Mouse (Mus musculus) thymus, postnatal 14 days (tissue): ENCODE data around the gene Oprl1.

Source experiments
- DNase-seq: peaks from one replicate; pipeline ENCODE4 v3.0.0; 2021

Oprl1 gene

DNA sequence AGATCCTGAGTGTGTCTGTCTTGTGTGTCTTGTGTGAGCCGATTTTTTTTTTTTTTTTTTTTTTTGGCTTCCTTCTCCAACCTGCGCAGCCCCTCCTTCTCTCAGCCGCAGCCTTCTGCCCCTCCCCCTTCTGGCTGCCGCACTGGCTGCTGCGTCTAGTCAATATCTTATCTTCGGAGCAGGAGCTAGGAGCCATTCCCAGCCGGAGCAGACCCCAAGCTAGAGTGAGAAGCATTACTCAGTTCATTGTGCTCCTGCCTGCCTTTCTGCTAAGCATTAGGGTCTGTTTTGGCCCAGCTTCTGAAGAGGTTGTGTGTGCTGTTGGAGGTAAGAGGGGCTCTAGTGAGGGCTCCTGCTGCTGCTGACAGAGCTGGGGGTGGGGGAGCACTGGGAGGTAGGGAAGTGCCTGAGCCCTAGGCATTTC lies at the start of gene Oprl1:
Gene Oprl1 (plus strand): TSS at position 114 of the 424 bp plus-strand sequence.
- DNase-seq, result peak; percentile 41

DNA sequence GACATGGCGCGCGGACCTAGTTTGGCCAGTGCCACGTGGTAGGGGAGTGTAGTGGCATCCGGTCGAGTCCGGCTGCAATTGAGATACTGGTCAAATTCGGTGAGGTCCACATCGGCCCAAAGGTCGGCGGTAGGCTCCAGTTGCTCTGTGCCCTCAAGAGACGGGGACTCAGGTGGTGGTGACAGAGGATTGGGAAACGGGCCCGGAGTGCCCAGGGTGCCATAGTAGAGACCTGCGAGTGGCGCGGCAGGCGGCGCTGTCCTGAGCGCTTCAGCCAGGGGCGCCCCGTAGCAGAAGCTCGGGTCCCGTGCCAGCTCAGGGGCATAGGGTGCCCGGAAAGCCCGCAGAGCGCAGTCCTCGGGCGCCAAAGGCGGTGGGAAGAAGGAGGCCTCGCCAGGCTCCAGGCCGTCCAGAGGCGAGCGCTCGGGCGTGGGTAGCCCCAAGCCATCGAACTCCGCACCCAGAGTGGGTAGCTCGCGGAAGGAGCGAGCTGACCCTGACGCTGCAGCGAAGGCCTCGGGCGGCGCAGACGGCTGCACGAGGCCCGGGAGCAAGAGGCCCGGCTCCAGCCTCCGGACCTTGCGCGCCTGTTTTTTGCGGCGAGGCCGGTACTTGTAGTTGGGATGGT lies 44.4 kb upstream of the Oprl1 start:
- no peak for DNase-seq

DNA sequence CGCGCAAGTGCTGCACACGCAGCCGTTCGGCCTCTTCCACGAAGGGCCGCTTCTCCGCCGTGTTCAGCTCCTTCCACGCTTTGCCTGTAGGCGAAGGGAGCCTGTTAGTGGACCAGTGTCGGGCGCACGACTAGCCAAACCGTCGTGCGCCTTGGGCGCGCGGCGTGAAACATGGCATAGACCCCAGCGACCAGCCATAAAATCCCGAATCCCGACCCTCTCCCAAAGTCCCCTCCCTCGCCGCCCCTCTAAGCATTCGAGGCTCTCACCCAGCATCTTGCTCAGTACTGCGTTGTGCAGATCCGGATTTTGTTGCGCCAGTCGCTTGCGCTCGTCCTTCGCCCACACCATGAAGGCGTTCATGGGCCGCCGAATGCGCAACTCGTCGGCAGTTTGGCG lies 43.9 kb upstream of the Oprl1 start:
- no peak for DNase-seq

DNA sequence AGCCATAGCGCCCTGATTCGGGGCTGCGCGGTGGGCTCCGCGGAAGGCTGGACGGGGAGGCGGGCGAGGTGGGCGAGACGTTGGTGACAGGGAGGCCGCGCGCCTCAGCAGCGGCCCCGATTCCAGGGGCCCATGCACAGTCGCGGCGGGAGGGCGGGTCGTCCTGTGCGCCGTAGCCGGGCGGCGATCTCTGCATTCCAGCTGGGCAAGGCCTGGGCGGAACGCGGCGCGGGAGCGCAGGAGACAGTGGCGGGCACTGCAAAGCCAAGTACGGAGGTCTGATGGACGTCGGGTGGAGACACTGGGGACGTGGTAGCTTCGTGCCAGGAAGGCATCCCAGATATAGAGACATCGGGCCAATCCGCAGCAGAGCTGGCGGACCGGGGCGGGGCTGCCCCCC lies 43.5 kb upstream of the Oprl1 start, which contains the start of gene Sox18:
Gene Sox18 (minus strand): TSS at position 315 of the 400 bp plus-strand sequence.
- no peak for DNase-seq

DNA sequence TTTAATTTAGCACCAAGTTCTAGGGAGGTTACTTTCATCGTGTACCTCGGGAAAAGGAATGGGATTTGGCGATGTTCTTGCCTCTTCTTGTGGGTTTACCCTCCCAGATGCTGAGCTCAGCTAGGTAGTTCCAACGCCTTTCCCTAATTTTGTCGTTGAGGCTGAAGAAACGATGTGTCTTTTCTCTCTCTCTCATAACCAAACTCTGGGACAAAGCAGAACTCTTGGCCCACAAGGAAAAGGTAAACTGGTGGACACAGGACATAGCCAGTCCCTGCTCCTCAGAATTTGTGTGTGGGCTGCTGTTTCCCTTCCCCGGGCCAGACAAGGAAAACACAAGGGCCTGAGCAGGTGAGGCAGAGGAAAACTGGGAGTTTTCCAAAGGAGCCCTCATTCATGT lies 42.8 kb upstream of the Oprl1 start:
- DNase-seq, result no peak

DNA sequence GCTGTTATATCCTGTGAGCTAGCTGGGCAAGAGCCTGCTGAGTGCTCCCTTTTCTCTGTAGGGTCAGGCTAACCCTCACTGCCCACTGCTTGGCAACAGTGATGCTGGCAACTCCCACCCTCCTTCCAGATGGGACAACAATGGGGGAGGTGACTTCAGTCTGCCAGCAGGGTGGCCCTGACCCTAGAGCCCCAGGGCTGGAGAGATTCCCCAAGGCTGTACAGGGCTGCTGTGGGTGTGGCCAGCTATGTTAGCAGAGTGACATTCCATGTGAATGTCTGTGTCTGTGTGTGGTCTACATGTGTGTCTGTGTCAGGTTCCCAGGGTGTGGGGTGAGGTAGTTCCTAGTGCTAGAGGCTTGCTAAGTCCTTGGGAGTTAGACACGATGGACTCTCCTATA lies 41.3 kb upstream of the Oprl1 start:
- DNase-seq, result no peak

DNA sequence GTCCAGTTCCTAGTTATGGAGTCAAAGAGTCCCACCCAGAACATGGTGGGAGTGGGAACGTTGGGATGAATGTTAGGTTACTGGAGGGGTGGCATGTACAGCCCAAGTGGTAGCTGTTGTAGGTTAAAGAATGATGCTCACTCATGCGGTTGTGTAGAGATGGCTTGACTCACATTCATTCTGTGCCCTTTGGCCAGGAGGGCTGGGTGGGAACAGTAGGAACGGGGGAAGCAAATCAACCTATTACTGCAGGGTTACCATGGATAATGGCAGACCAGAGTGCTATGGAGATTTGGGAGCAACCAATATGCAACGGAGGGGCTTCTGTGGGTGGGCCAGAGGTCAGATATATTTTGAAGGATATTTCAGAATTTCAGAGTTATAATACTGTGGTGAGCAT lies 39.9 kb upstream of the Oprl1 start:
- DNase-seq, result no peak

DNA sequence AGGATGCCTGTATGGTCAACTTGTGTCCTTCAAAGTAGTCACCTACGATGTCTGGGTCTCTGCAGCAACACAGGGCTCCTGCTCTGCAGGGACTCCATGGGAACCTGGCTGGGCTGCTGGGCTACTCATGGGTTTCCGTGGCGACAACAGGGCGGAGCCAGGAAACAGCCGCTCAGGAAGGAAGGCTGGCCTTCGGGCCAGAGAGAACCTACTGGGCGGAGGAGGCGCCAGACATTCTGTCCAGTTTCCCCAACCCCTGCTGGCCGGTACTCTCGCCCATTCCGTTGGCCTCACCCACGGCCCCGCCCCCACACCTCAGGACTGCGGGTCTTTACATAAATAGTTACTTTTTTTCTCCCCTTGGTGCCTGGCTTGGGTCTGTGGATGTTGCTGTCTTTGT lies 39.4 kb upstream of the Oprl1 start:
- no peak for DNase-seq

DNA sequence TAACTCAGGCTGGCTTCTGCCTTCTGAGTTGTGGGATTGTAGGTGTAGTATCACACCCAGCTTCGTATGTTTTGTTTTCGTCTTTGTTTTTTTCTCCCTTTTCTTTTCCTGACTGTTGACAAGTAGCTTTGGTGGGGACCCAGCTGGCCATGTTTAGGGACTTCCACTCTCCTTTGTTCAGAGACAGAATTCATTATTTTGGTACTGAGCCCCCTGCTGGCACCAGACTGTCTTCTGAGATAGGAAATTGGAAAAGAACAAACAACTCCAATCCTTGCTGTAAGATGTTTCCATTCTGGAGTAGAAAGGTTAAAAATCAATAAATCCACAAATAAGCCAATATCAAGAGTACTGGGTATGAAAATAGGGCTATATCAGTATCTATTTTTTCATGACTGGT lies 38.4 kb upstream of the Oprl1 start:
- DNase-seq, result no peak

DNA sequence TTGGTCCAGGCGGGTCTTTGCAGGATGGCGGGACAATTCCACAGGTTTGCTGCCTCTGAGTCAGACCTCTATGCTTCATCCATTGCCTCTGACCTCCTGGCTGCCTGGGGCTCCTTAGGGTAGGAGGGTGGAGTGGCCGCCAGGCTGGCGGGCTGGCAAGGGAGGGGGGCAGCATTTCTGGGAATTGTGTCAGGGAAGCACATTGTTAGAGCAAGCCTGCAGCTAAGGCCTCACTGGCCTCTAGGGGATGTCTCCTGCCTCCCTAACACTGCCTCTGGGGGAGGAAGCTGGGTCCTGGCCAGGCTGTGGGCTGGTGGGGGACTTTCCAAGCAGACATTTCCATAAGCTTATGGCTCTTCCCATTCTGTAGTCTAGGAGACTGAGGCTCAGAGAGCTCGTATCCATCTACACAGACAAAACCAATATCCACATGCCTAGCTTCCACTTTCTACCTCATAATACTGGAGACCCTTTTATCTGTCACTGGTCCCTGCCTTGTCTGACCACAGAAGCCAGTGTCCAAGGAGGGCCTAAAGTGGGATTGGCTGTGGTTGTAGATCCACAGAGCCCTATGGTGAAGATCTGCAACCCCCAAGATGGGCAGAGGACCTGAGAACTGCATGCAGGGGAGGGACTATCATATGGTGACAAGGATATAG lies 37.6 kb upstream of the Oprl1 start:
- DNase-seq, result no peak

DNA sequence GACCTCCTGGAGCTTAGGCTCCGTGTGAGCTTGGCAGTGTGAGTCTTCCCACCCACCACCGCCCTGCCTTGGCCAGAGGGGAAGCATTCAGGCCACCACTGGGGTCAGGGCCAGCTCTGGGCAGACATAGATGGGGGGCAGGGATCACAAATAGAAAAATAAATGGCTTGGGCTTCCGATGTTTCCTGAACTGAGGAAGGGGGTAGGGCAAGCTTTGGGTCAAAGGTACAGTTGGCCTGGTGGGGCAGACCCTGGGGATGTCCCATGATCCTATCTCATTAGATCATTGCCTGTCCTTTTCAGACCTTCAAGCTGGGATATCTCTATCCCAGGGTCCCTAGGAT lies 37.1 kb upstream of the Oprl1 start:
- no peak for DNase-seq

DNA sequence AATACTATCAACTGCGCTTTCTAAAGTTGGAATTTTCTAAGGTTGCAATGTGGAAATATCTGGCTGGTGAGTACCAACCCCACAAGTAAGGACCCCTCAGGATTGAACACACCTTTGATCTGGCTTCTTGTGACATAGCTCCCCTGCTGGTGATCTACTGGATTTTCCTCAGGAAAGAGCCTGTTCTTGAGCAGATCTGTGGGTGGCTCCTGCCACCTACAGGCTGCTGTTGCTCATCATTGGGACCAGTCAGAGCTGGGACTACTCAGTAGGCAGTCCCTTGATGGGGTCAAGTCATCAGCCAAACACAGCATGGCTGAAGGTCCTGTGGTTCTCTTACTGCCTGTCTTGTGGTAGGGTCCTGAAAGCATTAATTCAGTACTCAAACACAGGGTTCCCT lies 36.0 kb upstream of the Oprl1 start:
- peak; percentile 78 for DNase-seq

DNA sequence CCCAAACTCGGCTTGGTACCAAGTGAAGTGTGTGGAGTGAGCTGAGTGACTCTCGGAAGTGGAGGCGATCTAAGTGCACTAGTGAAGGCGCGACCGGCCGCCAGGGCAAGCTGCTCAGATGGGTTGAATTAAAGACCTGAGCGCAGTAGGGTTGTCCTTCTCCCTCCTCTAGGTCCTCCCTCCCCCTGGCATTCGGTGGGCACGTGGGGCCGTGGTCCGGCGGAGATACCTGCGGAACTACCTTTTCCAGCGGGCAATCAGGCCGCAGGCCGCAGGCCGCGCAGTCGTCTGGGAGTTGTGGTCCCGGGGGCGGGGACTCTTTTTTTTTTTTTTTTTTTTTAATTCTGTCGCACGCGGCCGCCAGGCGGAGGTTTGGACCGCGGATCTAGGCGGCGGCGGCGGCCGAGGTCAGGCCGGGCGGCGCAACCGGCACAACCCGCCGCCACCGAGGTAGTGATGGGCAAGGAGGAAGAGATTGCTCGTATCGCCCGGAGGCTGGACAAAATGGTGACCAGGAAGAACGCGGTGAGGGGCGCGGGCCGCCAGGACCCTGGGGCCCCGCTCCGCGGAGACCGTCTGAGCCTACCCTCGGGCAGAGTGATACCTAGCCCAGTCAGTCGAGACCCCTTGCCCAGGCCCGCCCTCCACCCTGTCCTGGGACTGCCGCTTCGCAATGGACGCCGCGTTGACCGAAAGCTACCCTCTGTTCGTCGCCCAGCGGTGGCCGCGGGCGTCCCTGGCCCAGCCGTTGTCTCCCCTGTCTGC lies 34.7 kb upstream of the Oprl1 start, which contains the start of gene Tcea2:
Gene Tcea2 (plus strand): TSS at position 360 of the 765 bp plus-strand sequence.
- DNase-seq, result peak; percentile 70

DNA sequence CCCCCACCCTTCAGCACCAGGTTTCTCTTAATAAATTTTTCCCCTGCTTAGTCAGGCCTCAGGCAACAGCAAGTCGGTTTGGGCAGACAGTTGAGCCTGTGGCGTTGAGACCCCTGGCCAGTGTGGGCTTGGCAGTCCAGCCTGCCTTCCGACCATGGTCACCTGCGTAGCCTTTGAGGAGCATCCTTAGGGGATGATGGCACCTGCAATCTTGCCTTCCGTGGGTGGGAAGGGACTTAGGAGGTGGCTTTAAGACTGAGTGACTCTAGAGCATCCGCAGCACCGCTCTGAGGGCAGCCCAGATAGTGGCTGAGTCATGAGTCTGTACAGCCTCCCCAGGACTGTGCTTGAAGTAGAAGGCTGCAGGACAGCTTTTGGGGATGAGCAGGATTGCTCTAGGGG lies 34.1 kb upstream of the Oprl1 start:
- DNase-seq, result no peak

DNA sequence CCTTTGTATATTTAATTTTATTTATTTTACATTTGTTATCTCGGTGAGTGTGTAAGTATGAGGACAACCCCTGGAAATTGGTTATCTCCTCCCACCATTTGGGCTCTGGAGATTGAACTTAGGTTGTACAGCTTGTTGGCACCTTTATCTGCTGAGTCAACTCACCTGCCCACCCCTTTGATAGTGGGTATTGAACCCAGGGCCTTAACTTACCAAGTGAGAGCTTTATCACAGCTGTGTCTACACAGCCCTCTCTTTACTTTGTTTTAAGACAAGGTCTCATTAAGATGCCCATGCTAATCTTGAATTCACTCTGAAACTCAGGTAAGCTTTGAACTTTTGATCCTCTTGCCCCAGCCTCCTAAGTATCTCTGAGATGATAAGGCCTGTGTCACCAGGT lies 32.8 kb upstream of the Oprl1 start:
- DNase-seq, result no peak

DNA sequence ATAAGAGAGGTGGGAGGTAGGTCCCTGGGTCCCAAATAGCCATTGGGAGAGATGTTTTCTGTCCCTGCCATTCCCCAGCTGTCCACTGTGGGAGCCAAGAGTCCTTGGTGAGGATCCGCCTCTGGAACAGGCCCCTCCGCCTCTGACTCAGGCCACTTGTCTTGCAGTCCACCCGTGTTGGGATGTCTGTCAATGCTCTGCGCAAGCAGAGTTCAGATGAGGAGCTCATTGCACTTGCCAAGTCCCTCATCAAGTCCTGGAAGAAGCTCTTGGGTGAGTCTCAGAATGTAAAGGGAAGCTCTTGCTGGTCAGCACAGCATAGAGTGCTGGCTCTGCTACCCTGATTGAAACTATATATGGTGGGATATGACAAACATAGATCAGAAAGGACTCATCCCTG lies 31.4 kb upstream of the Oprl1 start:
- no peak for DNase-seq

DNA sequence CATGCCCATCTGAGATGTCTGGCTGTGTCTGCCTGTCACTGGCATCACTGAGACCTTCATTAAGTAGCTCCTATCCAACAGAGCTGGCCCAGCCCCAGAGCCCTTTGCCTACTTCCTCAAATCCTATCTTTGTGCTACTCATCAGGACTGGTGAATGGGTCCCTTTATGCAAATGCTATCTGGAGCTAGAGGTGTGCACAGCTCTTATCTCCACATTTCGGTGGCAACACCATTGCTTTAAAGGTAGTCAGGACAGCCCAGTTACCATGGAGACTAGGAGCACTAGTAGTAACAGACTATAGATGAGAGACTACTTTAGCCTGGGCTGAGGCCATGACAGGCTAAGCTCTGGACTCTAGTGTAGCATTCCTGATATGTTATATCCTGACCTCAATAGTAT lies 30.1 kb upstream of the Oprl1 start:
- no peak for DNase-seq

DNA sequence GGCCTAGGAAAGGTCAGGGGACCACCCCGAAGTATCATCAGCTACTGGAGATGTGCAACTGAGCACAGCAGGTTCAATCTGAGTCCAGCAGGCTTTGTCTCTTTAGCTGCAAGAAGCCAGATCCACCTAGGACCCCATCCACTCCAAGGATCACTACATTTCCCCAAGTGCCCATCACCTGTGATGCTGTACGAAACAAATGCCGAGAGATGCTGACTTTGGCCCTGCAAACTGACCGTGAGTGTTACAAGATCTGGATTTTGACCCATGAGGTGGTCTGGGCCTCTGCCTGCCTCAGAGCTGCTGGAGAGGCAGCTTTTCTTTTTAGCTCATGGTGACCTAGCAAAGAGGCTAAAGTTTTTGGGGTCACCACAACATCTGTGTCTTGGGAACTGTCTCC lies 29.1 kb upstream of the Oprl1 start:
- no peak for DNase-seq

DNA sequence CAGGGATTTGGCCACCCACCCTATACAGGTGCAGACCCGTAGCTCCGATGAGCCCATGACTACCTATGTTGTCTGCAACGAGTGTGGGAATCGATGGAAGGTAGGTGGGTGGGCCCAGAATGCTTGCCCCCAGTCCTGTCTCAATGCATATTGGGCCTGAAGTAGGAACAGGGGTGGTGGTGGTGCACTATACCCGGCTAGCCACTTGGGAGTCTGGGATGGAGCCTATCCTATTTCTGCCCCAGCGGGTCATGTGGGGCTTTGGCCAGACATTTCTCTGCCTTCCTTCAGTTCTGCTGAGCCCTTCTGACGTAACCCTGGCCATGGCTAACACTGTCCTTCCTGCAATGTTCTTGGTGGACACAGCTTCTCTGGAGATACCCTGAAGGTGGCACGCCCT lies 27.2 kb upstream of the Oprl1 start:
- no peak for DNase-seq

DNA sequence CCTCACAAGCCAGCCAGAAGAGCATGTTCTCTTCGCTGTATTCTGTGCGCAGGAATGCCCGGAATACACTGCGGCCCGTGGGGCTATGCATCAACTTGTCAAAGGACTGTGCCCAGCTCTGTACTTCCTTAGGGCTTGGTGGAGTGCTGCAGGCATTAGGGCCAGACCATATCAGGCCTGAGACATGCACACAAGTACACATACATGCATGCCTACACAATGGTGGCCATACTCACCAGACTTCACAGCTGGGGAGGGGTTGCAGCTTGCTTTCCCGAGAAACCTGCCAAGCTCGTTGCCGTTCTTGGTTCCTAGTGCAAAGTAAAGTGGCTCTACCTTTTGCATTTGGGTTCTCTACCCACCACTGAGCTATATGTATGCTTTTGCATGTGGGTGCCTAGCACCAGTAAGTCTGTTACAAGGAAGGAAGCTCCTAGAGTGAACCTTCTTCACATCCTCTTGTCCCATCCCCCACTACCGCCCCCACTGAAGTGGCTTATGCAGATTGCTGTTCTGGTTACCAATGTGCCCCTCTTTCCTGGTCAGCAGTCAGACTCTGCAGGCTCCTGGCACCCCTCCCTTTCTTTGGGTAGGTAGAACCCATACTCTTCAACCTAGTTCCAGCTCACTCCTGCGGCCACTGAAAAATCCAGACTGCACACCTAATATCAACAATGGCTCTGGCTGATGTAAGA lies 25.2 kb upstream of the Oprl1 start:
- peak; percentile 45 for DNase-seq

DNA sequence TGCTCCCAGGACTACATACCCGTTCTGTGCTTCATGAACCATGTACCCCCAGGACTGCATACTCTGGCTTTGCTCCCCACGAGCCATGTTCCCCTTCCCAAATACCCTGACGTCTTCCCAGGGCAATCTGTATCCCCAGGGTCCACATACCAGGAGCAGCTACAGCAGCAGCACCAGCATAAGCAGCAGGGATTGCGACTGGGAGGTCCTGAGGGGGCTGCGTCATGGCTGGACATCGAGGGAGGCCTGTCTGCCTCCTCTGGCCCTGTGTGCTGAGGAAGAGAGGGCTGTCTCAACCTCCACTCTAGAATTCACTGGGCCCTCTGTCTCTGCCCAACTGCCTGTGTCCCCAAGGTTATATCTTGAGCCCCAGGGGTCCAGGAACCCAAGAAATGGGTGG lies 23.7 kb upstream of the Oprl1 start:
- DNase-seq, result no peak

DNA sequence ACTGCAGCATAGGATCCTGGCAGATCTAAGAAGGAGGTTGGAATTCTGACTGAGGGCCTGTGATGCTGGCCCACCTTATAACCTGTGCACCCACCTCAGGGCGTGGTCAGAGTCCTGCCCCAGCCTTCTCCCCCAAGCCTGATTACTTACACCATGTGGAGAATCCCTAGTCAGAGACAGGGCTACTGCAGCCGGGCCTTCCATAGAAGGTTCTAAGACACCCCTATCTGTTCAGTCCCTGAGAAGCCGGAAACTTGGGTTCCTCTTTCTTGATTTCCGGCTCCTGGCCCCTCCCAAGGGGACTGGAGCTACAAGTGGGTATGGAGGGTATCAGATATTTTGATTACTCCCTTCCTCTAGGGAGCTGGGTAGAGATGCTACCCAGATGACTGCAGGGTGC lies 23.2 kb upstream of the Oprl1 start:
- DNase-seq, result peak; percentile 53

DNA sequence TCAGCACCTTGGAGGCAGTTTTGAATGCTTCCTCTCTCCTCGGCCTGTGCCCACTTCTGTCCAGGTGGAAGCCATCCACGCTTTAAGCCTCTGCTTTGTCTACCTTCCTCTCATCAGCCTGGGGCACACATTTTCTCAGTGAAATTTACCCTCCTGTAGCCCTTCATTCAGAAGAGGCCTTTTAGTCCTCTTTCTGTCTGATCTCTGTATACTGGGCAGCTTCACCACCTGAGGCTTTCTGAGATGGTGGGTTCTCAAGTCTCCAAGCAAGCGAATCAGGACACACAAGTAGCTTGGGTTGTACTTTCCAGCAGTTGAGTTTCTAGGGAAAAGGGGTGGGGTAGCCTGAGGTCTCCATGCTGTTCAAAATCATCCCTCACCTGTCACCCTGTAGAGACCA lies 22.5 kb upstream of the Oprl1 start:
- DNase-seq, result no peak
